In genomic region chr9:56534727-56535126, GRCm38 (mm10) we compare ENCODE assay signal across 11 mouse cellular contexts.
DNase-seq lines count a peak whose midpoint lies in the region; ATAC-seq lines count a peak whose summit lies in the region.
"Had no signal": no experiment of that assay in that cellular context is flagged by ENCODE, and none has a peak within 500 bp of the region (broad histone marks: within the 10 kb centered on the region; RNA-seq: fewer than 3 reads in every experiment).

No protein-coding gene starts in this region.

- H3K4me3 ChIP-seq in embryonic facial prominence, embryonic 11.5 days (ENCODE audit: low read depth, low read length) = no peak overlapping the region
- H3K4me3 ChIP-seq in embryonic facial prominence, embryonic 10.5 days = no peak overlapping the region
- H3K4me3 ChIP-seq in liver, embryonic 12.5 days = no peak overlapping the region
- H3K4me3 ChIP-seq in brown adipose tissue, adult 24 weeks (ENCODE audit: insufficient read depth, low read depth, low read length) = no peak overlapping the region
- H3K4me3 ChIP-seq in neural tube, embryonic 13.5 days = no peak overlapping the region

- no peak for ATAC-seq in embryonic facial prominence, embryonic 11.5 days (replicated peaks; ENCODE audit: insufficient number of reproducible peaks, low FRiP score, low TSS enrichment, low read depth)
- no peak for ATAC-seq in liver, embryonic 12.5 days
- no peak for ATAC-seq in neural tube, embryonic 13.5 days (ENCODE audit: low read depth)

- H3K9ac ChIP-seq in embryonic facial prominence, embryonic 11.5 days (replicated peaks; ENCODE audit: low read length) = no peak overlapping the region
- no peak overlapping the region for H3K9ac ChIP-seq in liver, embryonic 12.5 days
- no peak overlapping the region for H3K9ac ChIP-seq in neural tube, embryonic 13.5 days

- no peaks in the 10 kb centered on the region for H3K36me3 ChIP-seq in embryonic facial prominence, embryonic 11.5 days (replicated peaks; ENCODE audit: control insufficient read depth, insufficient read depth, low read depth, low read length)
- no peaks in the 10 kb centered on the region for H3K36me3 ChIP-seq in embryonic facial prominence, embryonic 10.5 days (replicated peaks)
- no peaks in the 10 kb centered on the region for H3K36me3 ChIP-seq in liver, embryonic 12.5 days
- no peaks in the 10 kb centered on the region for H3K36me3 ChIP-seq in neural tube, embryonic 13.5 days

- no peaks in the 10 kb centered on the region for H3K9me3 ChIP-seq in embryonic facial prominence, embryonic 11.5 days (replicated peaks; ENCODE audit: control insufficient read depth, low read length)
- H3K9me3 ChIP-seq in embryonic facial prominence, embryonic 10.5 days = no peaks in the 10 kb centered on the region
- H3K9me3 ChIP-seq in liver, embryonic 12.5 days (replicated peaks) = no peaks in the 10 kb centered on the region
- no peaks in the 10 kb centered on the region for H3K9me3 ChIP-seq in neural tube, embryonic 13.5 days

- H3K4me1 ChIP-seq in embryonic facial prominence, embryonic 11.5 days (ENCODE audit: control insufficient read depth, insufficient read depth, low read length) = no peaks in the 10 kb centered on the region
- H3K4me1 ChIP-seq in embryonic facial prominence, embryonic 10.5 days = peaks cover 7% of the 10 kb centered on the region
- H3K4me1 ChIP-seq in liver, embryonic 12.5 days = no peaks in the 10 kb centered on the region
- H3K4me1 ChIP-seq in brown adipose tissue, adult 24 weeks (ENCODE audit: control insufficient read depth, insufficient read depth, insufficient read length, low read length) = peaks cover 11% of the 10 kb centered on the region
- peaks cover 27% of the 10 kb centered on the region for H3K4me1 ChIP-seq in neural tube, embryonic 13.5 days (replicated peaks)

- no peaks in the 10 kb centered on the region for H3K27me3 ChIP-seq in embryonic facial prominence, embryonic 11.5 days (ENCODE audit: control insufficient read depth, insufficient read depth, low read length)
- H3K27me3 ChIP-seq in embryonic facial prominence, embryonic 10.5 days (replicated peaks; ENCODE audit: low read depth, poor library complexity, severe bottlenecking) = peaks cover 23% of the 10 kb centered on the region
- 0 out of 2 replicates have a peak, but pooled peaks cover 3% of the 10 kb centered on the region for H3K27me3 ChIP-seq in liver, embryonic 12.5 days (replicated peaks)
- H3K27me3 ChIP-seq in neural tube, embryonic 13.5 days = no peaks in the 10 kb centered on the region; the same call in 1 of the 2 replicates

- DNase-seq in embryonic facial prominence, embryonic 11.5 days (ENCODE audit: low spot score) = no peak
- no peak for DNase-seq in embryonic facial prominence, embryonic 10.5 days (ENCODE audit: low spot score)
- peak; percentile 8 for DNase-seq in liver
- DNase-seq in gastrocnemius, postnatal 10 days = no peak
- DNase-seq in kidney, postnatal 36 days = no peak
- DNase-seq: B cell, adult 2 months; kidney, adult 8-10 months had no signal

- H3K27ac ChIP-seq in embryonic facial prominence, embryonic 11.5 days (replicated peaks; ENCODE audit: low read depth, low read length) = 0 out of 2 replicates have a peak overlapping the region, but pooled peaks have one; percentile 20
- H3K27ac ChIP-seq in embryonic facial prominence, embryonic 10.5 days (replicated peaks) = no peak overlapping the region
- no peak overlapping the region for H3K27ac ChIP-seq in liver, embryonic 12.5 days
- peak overlapping the region; percentile 50; the same call in 1 of the 2 replicates for H3K27ac ChIP-seq in brown adipose tissue, adult 24 weeks (replicated peaks; ENCODE audit: low read depth, low read length)
- H3K27ac ChIP-seq in neural tube, embryonic 13.5 days (replicated peaks) = peak overlapping the region; percentile 78
- H3K27ac ChIP-seq: macrophage had no signal

- WGBS in embryonic facial prominence, embryonic 11.5 days = 49% methylated on average over 7 of the region's 7 CpGs
- 59% methylated on average over 7 of the region's 7 CpGs for WGBS in embryonic facial prominence, embryonic 10.5 days
- 37% methylated on average over 7 of the region's 7 CpGs for WGBS in liver, embryonic 12.5 days (ENCODE audit: insufficient replicate concordance)
- WGBS in neural tube, embryonic 13.5 days = 39% methylated on average over 7 of the region's 7 CpGs

- no peak overlapping the region for H3K4me2 ChIP-seq in embryonic facial prominence, embryonic 11.5 days (ENCODE audit: low read depth, low read length)
- H3K4me2 ChIP-seq in liver, embryonic 12.5 days = no peak overlapping the region
- H3K4me2 ChIP-seq in neural tube, embryonic 13.5 days = no peak overlapping the region

Comparison
In these comparisons a context has a peak if more than half of its experiments do, and no peak if none do; other contexts are left out.
1. H3K27ac ChIP-seq: peak in embryonic facial prominence, embryonic 11.5 days (single experiment), brown adipose tissue, adult 24 weeks (single experiment) and neural tube, embryonic 13.5 days (single experiment); none in embryonic facial prominence, embryonic 10.5 days (single experiment) and liver, embryonic 12.5 days (single experiment).